ENCODE assay signal across 11 mouse cellular contexts in the genomic region with DNA sequence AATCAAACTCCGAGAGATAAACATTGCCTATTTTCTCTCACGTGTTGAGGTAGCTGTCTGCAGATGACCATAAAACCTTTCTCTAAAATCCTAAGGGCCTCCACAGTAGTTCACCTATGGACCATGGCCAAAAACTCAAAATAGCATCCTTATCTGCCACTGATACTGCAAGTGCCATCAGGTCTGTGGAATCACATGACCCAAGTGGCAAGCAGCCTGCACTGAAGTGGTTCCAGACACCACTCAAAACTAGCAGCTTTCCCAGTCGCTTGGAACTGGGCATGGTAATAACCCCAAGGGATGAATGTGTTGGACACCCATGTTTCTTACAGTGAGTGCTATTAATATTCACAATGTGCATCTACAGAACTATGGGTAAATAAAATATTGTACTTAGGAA.
A peak's percentile ranks its signal among the peaks of the same experiment; 100 is the strongest.
DNase-seq lines count a peak whose midpoint lies in the region; ATAC-seq lines count a peak whose summit lies in the region.
"Had no signal": no experiment of that assay in that cellular context is flagged by ENCODE, and none has a peak within 500 bp of the region (broad histone marks: within the 10 kb centered on the region; RNA-seq: fewer than 3 reads in every experiment).

No protein-coding gene starts in this region.

- DNase-seq in layer of hippocampus, postnatal 14 days (ENCODE audit: low spot score in 2 of 2) = peak; percentile 17 to 31
- DNase-seq in layer of hippocampus, adult 9-11 months = no peak
- peak; percentile 98 for DNase-seq in heart, adult 11 months
- DNase-seq in heart, postnatal 10 days = peak; percentile 94
- DNase-seq in urinary bladder, postnatal 36 days (ENCODE audit: low spot score in 2 of 2) = no peak
- DNase-seq in testis, postnatal 14 days (ENCODE audit: low spot score) = no peak
- no peak for DNase-seq in layer of hippocampus, adult 18-20 months (ENCODE audit: low spot score in 2 of 2)
- DNase-seq: kidney, postnatal 4 days; thymus, adult 2 months had no signal

- peak; percentile 44 for ATAC-seq in megakaryocyte progenitor cell, adult 5-6 weeks (replicated peaks; ENCODE audit: poor library complexity)
- ATAC-seq: Patski had no signal

- intact Hi-C loops in heart, postnatal 10 days (cut with DNase I) = loop anchor here (5.0 kb wide), 1 partner anchor 449 kb away; no protein-coding TSS in a partner anchor

Comparison
In these comparisons a context has a peak if more than half of its experiments do, and no peak if none do; other contexts are left out.
1. DNase-seq: peak in layer of hippocampus, postnatal 14 days (2 of 2), heart, adult 11 months (single experiment) and heart, postnatal 10 days (2 of 2); none in layer of hippocampus, adult 9-11 months (single experiment), urinary bladder, postnatal 36 days (0 of 2), testis, postnatal 14 days (single experiment) and layer of hippocampus, adult 18-20 months (0 of 2).